Mouse (Mus musculus) lung, postnatal 36 days (tissue): ENCODE measurements at regions not wholly inside any gene's neighbourhood (a gene's known extent, or its start where the extent isn't known, plus 50 kb on each side); places are given as distances from the start of the nearest gene placed in this dataset.
"Not testable (repeated sequence)": the region's sequence is repeated elsewhere in the genome, so short reads cannot be mapped to it uniquely, and the experiment has no call there.

ENCODE experiments used
- DNase-seq: peaks from one replicate; pipeline ENCODE4 v3.0.0; 2022; ENCODE audit warnings: mixed read lengths

- no peak for DNase-seq
Observed at GRCm38 (mm10) chr10:33715701-33716250, 70.7 kb downstream of the Sult3a2 start.

GRCm38 (mm10) chr10:33708656-33709055 is 77.8 kb downstream of the Sult3a2 start:
- not testable (repeated sequence) for DNase-seq

- DNase-seq: not testable (repeated sequence)
Observed at GRCm38 (mm10) chr10:33704245-33704644, 79.7 kb upstream of the Clvs2 start.

DNA sequence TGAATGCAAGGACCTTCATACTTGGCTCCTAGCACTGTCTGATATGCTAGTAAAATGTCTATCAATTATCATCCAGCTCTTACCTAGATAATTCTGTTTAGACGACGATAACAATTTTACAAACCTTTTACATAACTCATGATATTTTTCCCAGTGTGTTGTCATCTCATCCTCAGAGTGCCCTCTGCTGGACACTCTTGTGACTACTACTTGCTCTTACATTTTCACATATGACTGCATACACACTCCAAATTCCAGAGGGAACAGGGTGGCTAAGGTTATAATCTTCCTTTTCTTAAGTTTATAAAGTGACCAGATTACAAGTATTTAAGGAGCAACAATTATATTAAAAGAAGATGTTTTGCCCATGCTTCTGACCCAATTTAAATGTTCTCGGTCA is 78.9 kb upstream of the Clvs2 start:
- DNase-seq: peak; percentile 22
